Mouse (Mus musculus): ENCODE data around the gene Cyp2s1.

Gene Cyp2s1

GRCm38 (mm10) chr7:25816241-25816919 is at the start of gene Cyp2s1:
Gene Cyp2s1 (minus strand): TSS chr7:25816913.
- DNase-seq (ENCODE audit: low spot score in 2 of 2): no peak

- no peak for DNase-seq (ENCODE audit: low spot score in 2 of 2)
Measured at GRCm38 (mm10) chr7:25864861-25865260, 48.1 kb upstream of the Cyp2s1 start.

GRCm38 (mm10) chr7:25863756-25864155 is 47.0 kb upstream of the Cyp2s1 start:
- no peak for DNase-seq (ENCODE audit: low spot score in 2 of 2)

- DNase-seq (ENCODE audit: low spot score in 2 of 2): no peak
Measured at GRCm38 (mm10) chr7:25862365-25862764, 45.7 kb upstream of the Cyp2s1 start.

GRCm38 (mm10) chr7:25859962-25860870 is 43.5 kb upstream of the Cyp2s1 start:
- DNase-seq (ENCODE audit: low spot score in 2 of 2): no peak

GRCm38 (mm10) chr7:25855082-25855481 is 38.4 kb upstream of the Cyp2s1 start:
- peak in 1 of 2 experiments; percentile 45 for DNase-seq (ENCODE audit: low spot score in 2 of 2)

- no peak for DNase-seq (ENCODE audit: low spot score in 2 of 2)
Measured at GRCm38 (mm10) chr7:25848444-25848812, 31.7 kb upstream of the Cyp2s1 start.

- DNase-seq (ENCODE audit: low spot score in 2 of 2): peak; percentile 25 to 88
Measured at GRCm38 (mm10) chr7:25847722-25848443, 31.2 kb upstream of the Cyp2s1 start.

GRCm38 (mm10) chr7:25844885-25845284 is 28.2 kb upstream of the Cyp2s1 start:
- no peak for DNase-seq (ENCODE audit: low spot score in 2 of 2)

- no peak for DNase-seq (ENCODE audit: low spot score in 2 of 2)
Measured at GRCm38 (mm10) chr7:25844423-25844822, 27.7 kb upstream of the Cyp2s1 start.

- no peak for DNase-seq (ENCODE audit: low spot score in 2 of 2)
Measured at GRCm38 (mm10) chr7:25843492-25843891, 26.8 kb upstream of the Cyp2s1 start.

- no peak for DNase-seq (ENCODE audit: low spot score in 2 of 2)
Measured at GRCm38 (mm10) chr7:25840908-25841307, 24.2 kb upstream of the Cyp2s1 start.

- no peak for DNase-seq (ENCODE audit: low spot score in 2 of 2)
Measured at GRCm38 (mm10) chr7:25835188-25835891, 18.6 kb upstream of the Cyp2s1 start.

GRCm38 (mm10) chr7:25831557-25832530 is 15.1 kb upstream of the Cyp2s1 start:
- no peak for DNase-seq (ENCODE audit: low spot score in 2 of 2)

- DNase-seq (ENCODE audit: low spot score in 2 of 2): no peak
Measured at GRCm38 (mm10) chr7:25830251-25830650, 13.5 kb upstream of the Cyp2s1 start.

GRCm38 (mm10) chr7:25827199-25827598 is 10.5 kb upstream of the Cyp2s1 start:
- DNase-seq (ENCODE audit: low spot score in 2 of 2): no peak

GRCm38 (mm10) chr7:25826029-25826428 is 9.3 kb upstream of the Cyp2s1 start:
- DNase-seq (ENCODE audit: low spot score in 2 of 2): no peak

- DNase-seq (ENCODE audit: low spot score in 2 of 2): no peak
Measured at GRCm38 (mm10) chr7:25825043-25825442, 8.3 kb upstream of the Cyp2s1 start.

- DNase-seq (ENCODE audit: low spot score in 2 of 2): no peak
Measured at GRCm38 (mm10) chr7:25815571-25815970, 1.1 kb downstream of the Cyp2s1 start.

GRCm38 (mm10) chr7:25814711-25815110 is 2.0 kb downstream of the Cyp2s1 start:
- no peak for DNase-seq (ENCODE audit: low spot score in 2 of 2)

All from left cerebral cortex, adult 9 months (tissue).